Mouse (Mus musculus): Measurements from ENCODE around the gene Kif24. TPM values are rescaled to one million over a fixed set of nuclear protein-coding genes. Genes with fewer than 3 reads are reported as not detected.

Gene Kif24
- polyA plus RNA-seq, 2 experiments = 4.6 to 7.0 TPM

DNA sequence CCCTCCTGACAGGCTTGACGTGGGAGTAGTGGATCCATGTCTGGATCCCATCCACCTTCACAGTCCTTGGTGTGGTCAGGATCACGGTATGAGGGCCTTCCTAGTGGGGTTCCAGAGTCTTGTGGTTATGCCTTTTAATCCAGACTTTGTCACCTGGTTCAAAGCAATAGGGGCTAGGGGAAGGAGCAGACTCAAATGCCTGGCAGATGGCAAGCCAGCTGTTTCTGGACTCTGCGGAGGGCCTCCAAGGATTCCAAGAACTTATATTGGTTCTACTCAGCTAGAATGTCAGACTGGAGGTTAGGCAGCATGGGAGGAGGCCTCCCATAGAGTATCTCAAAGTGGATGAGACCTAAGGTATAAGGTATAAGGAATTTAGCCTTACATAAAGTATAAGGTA, 17.1 kb downstream of the Kif24 start:
- TF ChIP-seq POLR2A (IDR thresholded peaks at IDR 0.05; ENCODE audit: borderline replicate concordance, extremely low read depth, insufficient read depth, insufficient read length) = no peak
- Histone ChIP-seq H3K36me3 (ENCODE audit: control insufficient read depth, insufficient read depth, low read length) (no peaks in the 10 kb centered on the region; the same call in 1 of the 2 replicates), H3K9me3 (ENCODE audit: control insufficient read depth, low read length) (no peaks in the 10 kb centered on the region), H3K27me3 (ENCODE audit: control insufficient read depth, insufficient read depth, low read length) (no peaks in the 10 kb centered on the region), H3K4me2 (replicated peaks; ENCODE audit: low read depth, low read length, severe bottlenecking) (no peak overlapping the region), H3K27ac (replicated peaks; ENCODE audit: low read depth, low read length) (no peak overlapping the region), H3K4me1 (ENCODE audit: control insufficient read depth, insufficient read depth, low read length) (no peaks in the 10 kb centered on the region), H3K4me3 (replicated peaks; ENCODE audit: low read length) (no peak overlapping the region), H3K9ac (ENCODE audit: low read depth, low read length, severe bottlenecking) (no peak overlapping the region)
- 89% methylated on average over 2 of the region's 3 CpGs for WGBS
- DNase-seq (ENCODE audit: low spot score) = no peak
- no peak for ATAC-seq (ENCODE audit: low FRiP score, low read depth)

DNA sequence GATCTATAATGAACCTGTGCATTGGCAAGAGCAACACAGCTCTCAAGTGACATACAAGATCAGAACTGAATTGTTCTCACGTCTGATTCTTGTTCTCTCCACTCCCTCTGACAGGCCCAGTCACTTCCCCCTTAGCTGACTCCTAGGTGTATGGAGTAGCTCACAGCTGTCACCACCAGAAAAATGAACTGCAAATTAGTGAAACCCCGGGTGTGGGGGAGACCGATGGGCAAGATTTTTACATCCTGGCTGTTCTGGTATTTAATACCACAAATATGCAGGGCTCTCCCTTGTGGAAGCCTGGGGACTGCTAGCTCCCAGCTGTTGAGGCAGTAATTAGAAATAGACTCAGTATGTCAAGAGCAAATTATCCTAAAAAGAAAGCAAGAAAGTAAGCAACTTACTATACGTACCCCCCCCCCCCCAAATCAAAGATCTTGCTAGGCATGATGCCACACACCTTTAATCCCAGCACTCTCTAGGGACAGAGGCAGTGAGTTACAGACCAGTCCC, 21.8 kb downstream of the Kif24 start:
- ATAC-seq (ENCODE audit: low FRiP score, low read depth) (no peak; the same call in 1 of the 2 replicates), DNase-seq (ENCODE audit: low spot score) (no peak)
- H3K4me1 ChIP-seq (ENCODE audit: control insufficient read depth, insufficient read depth, low read length) = no peaks in the 10 kb centered on the region
- no peaks in the 10 kb centered on the region for H3K9me3 ChIP-seq (ENCODE audit: control insufficient read depth, low read length)
- no peak overlapping the region for H3K4me2 ChIP-seq (replicated peaks; ENCODE audit: low read depth, low read length, severe bottlenecking)
- H3K9ac ChIP-seq (ENCODE audit: low read depth, low read length, severe bottlenecking) = no peak overlapping the region
- no peaks in the 10 kb centered on the region for H3K27me3 ChIP-seq (ENCODE audit: control insufficient read depth, insufficient read depth, low read length)
- no peak overlapping the region for H3K27ac ChIP-seq (replicated peaks; ENCODE audit: low read depth, low read length)
- no peak overlapping the region for H3K4me3 ChIP-seq (replicated peaks; ENCODE audit: low read length)
- no peaks in the 10 kb centered on the region; the same call in 1 of the 2 replicates for H3K36me3 ChIP-seq (ENCODE audit: control insufficient read depth, insufficient read depth, low read length)
- no peak for TF ChIP-seq POLR2A (IDR thresholded peaks at IDR 0.05; ENCODE audit: borderline replicate concordance, extremely low read depth, insufficient read depth, insufficient read length)
- WGBS = 63% methylated on average over 4 of the region's 4 CpGs

DNA sequence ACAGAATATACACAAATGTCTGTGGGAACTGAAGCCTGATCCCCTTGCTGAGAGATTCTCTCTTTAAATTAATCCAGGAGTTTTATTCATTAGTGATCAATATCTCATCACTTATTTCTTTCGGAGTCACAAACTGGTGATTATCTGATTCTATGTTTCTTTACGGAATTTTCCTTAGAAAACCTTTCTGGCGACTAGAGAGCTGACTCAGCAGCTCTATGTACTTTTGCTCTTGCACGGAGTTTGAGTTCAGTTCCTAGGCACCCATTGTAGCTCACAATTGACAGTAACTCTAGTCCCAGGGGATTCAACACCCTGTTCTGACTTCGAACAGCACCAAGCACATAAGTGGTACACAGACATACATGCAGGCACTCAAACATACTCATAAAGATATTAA, 25.8 kb downstream of the Kif24 start:
- no peak overlapping the region for H3K27ac ChIP-seq (replicated peaks; ENCODE audit: low read depth, low read length)
- ATAC-seq (ENCODE audit: low FRiP score, low read depth) = no peak
- H3K27me3 ChIP-seq (ENCODE audit: control insufficient read depth, insufficient read depth, low read length) = no peaks in the 10 kb centered on the region
- no peak overlapping the region for H3K4me3 ChIP-seq (replicated peaks; ENCODE audit: low read length)
- H3K9ac ChIP-seq (ENCODE audit: low read depth, low read length, severe bottlenecking) = no peak overlapping the region
- TF ChIP-seq POLR2A (IDR thresholded peaks at IDR 0.05; ENCODE audit: borderline replicate concordance, extremely low read depth, insufficient read depth, insufficient read length) = no peak
- H3K36me3 ChIP-seq (ENCODE audit: control insufficient read depth, insufficient read depth, low read length) = no peaks in the 10 kb centered on the region
- no peak for DNase-seq (ENCODE audit: low spot score)
- H3K4me1 ChIP-seq (ENCODE audit: control insufficient read depth, insufficient read depth, low read length) = no peaks in the 10 kb centered on the region
- no peak overlapping the region for H3K4me2 ChIP-seq (replicated peaks; ENCODE audit: low read depth, low read length, severe bottlenecking)
- 85% methylated on average over 5 of the region's 5 CpGs for WGBS
- no peaks in the 10 kb centered on the region for H3K9me3 ChIP-seq (ENCODE audit: control insufficient read depth, low read length)

DNA sequence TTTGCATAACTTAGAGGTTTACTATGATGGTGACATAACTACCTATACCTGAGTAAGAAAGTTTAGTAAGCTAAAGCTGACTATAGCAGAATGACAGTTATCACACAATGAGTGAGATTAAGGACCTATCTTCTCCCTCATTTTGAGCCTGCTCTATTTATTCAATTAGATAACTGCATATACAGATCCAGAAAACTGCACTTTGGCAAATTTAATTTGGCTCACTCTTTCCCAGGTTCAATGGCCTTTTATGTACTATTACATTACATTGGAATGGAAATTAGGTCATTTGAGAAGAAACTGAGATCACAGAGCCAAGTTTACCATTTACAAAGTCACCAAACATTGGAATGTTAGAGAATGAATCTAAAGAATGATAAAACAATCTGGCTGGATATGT, 47.7 kb downstream of the Kif24 start:
- no peaks in the 10 kb centered on the region for H3K9me3 ChIP-seq (ENCODE audit: control insufficient read depth, low read length)
- DNase-seq (ENCODE audit: low spot score) (no peak), ATAC-seq (ENCODE audit: low FRiP score, low read depth) (no peak)
- no peak overlapping the region for H3K4me3 ChIP-seq (replicated peaks; ENCODE audit: low read length)
- H3K4me2 ChIP-seq (replicated peaks; ENCODE audit: low read depth, low read length, severe bottlenecking) = no peak overlapping the region
- H3K4me1 ChIP-seq (ENCODE audit: control insufficient read depth, insufficient read depth, low read length) = no peaks in the 10 kb centered on the region
- no peaks in the 10 kb centered on the region for H3K36me3 ChIP-seq (ENCODE audit: control insufficient read depth, insufficient read depth, low read length)
- no peak overlapping the region for H3K27ac ChIP-seq (replicated peaks; ENCODE audit: low read depth, low read length)
- TF ChIP-seq POLR2A (IDR thresholded peaks at IDR 0.05; ENCODE audit: borderline replicate concordance, extremely low read depth, insufficient read depth, insufficient read length) = no peak
- H3K27me3 ChIP-seq (ENCODE audit: control insufficient read depth, insufficient read depth, low read length) = no peaks in the 10 kb centered on the region
- no peak overlapping the region for H3K9ac ChIP-seq (ENCODE audit: low read depth, low read length, severe bottlenecking)

DNA sequence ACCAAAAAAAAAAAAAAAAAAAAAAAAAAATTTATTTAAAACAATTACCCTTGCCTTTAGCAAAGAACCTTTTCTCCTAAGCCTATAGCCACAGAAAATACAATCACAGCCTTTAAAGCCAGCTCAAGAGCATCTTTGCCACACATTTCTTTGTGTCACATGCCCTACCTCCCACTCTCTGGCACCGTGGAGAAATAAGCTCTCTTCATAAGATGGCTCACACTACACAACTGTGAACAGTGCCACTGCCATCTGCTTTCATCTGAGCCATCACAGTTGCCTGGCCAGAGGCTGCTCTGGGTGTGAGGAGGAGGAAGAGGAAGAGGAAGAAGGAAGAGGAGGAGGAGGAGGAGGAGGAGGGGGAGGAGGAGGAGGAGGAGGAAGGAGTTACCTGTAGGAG, 55.3 kb downstream of the Kif24 start:
- whole genome bisulfite sequencing = 81% methylated on average over 1 of the region's 1 CpGs
- no peaks in the 10 kb centered on the region for H3K27me3 ChIP-seq (ENCODE audit: control insufficient read depth, insufficient read depth, low read length)
- no peak overlapping the region for H3K27ac ChIP-seq (replicated peaks; ENCODE audit: low read depth, low read length)
- H3K36me3 ChIP-seq (ENCODE audit: control insufficient read depth, insufficient read depth, low read length) = no peaks in the 10 kb centered on the region
- DNase-seq (ENCODE audit: low spot score) = no peak
- H3K9me3 ChIP-seq (ENCODE audit: control insufficient read depth, low read length) = no peaks in the 10 kb centered on the region
- no peak overlapping the region for H3K9ac ChIP-seq (ENCODE audit: low read depth, low read length, severe bottlenecking)
- H3K4me1 ChIP-seq (ENCODE audit: control insufficient read depth, insufficient read depth, low read length) = no peaks in the 10 kb centered on the region
- no peak overlapping the region for H3K4me3 ChIP-seq (replicated peaks; ENCODE audit: low read length)
- no peak for ATAC-seq (ENCODE audit: low FRiP score, low read depth)
- no peak overlapping the region for H3K4me2 ChIP-seq (replicated peaks; ENCODE audit: low read depth, low read length, severe bottlenecking)
- TF ChIP-seq POLR2A (IDR thresholded peaks at IDR 0.05; ENCODE audit: borderline replicate concordance, extremely low read depth, insufficient read depth, insufficient read length) = no peak

DNA sequence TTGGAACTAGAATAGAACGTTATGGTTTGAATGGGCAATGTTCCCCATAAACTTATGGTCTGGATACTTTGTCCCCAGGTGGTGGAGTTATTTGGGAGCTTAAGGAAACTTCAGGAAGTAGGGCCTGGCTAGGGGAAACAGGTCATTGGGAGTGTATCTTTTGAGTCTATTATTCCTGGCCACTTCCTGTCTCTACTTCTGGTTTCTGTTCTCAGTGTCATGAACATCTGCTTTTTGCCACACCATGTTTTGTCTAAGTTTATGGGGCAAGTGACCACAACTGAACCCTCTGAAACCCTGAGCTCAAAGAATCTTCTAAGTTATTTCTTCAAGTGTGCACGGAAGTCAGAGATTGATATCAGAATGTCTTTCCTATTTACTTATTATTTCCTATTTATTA, 57.3 kb downstream of the Kif24 start:
- no peak for DNase-seq (ENCODE audit: low spot score)
- no peak overlapping the region for H3K27ac ChIP-seq (replicated peaks; ENCODE audit: low read depth, low read length)
- no peaks in the 10 kb centered on the region for H3K27me3 ChIP-seq (ENCODE audit: control insufficient read depth, insufficient read depth, low read length)
- peaks cover 8% of the 10 kb centered on the region; the same call in 1 of the 2 replicates for H3K36me3 ChIP-seq (ENCODE audit: control insufficient read depth, insufficient read depth, low read length)
- no peak overlapping the region for H3K9ac ChIP-seq (ENCODE audit: low read depth, low read length, severe bottlenecking)
- no peaks in the 10 kb centered on the region for H3K4me1 ChIP-seq (ENCODE audit: control insufficient read depth, insufficient read depth, low read length)
- H3K4me3 ChIP-seq (replicated peaks; ENCODE audit: low read length) = no peak overlapping the region
- 98% methylated on average over 2 of the region's 2 CpGs for WGBS
- no peak overlapping the region for H3K4me2 ChIP-seq (replicated peaks; ENCODE audit: low read depth, low read length, severe bottlenecking)
- H3K9me3 ChIP-seq (ENCODE audit: control insufficient read depth, low read length) = no peaks in the 10 kb centered on the region
- TF ChIP-seq POLR2A (IDR thresholded peaks at IDR 0.05; ENCODE audit: borderline replicate concordance, extremely low read depth, insufficient read depth, insufficient read length) = no peak
- ATAC-seq (ENCODE audit: low FRiP score, low read depth) = no peak
